Mouse (Mus musculus): ENCODE measurements around the gene Ppp1r15b.
A peak's percentile ranks its signal among the peaks of the same experiment; 100 is the strongest.

Ppp1r15b gene

GRCm38 (mm10) chr1:133130638-133131560 lies at the start of gene Ppp1r15b:
Ppp1r15b (plus strand) TSS chr1:133131143.
- peak; percentile 97 for DNase-seq (ENCODE audit: low spot score)

DNA sequence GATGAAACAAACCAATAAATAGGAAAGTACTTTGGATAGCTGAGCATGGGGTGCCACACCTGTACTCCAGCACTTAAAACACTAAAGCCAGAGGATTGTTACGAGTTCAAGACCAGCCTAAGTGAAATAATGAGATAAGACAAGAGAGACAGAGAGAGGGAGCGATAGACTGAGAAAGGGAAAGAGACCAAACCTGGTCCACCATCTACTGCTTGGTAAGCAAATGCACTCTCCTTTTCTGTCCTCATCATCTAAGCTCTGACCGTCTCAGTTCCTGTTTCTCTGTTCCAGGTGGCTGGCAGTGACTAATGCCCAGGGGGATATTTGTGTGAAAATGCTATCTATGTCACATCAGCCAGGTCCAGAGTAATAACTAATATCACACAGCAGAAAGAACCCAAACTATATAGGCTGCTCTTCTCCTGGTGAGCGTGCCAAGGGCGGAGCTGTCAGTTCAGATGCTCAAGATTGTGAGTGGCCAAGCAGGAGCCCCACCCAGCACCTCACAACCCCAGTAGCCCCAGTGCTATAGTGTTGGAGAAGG lies 47.9 kb upstream of the Ppp1r15b start:
- DNase-seq (ENCODE audit: low spot score) = no peak

DNA sequence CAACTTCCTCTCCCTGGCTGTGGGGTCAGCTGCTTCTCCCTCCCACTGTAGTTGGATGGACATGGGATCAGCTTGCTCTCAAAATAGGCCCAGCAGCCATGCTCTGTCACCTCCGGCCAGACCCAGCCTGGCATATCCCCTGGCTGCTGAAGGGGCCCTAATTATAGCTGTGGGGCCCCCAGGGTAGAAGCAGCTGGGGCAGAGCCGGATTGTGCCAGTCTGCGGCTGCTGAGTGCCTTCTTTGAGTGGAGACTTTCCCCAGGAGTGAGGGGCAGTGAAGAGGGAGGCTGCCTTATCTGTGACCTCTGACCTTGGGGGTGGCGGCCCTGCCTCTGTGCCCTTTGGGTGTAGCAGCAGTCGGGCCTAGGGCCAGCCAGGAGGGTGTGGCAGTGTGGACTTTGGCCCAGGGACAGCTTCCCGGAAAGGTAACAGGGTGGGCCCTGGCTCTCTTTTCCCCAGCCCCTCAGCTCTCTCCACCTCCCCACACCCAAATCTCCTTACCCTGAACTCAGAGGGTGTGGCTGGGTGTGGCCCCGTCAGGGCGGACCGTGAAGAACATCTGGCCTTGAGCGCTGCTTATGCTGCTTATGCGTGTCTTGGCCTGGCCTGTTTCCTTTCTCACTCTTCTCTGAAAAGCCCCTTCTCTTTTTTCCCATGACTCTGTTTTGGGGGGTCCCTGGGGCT lies 46.9 kb upstream of the Ppp1r15b start:
- peak; percentile 51 for DNase-seq (ENCODE audit: low spot score)

DNA sequence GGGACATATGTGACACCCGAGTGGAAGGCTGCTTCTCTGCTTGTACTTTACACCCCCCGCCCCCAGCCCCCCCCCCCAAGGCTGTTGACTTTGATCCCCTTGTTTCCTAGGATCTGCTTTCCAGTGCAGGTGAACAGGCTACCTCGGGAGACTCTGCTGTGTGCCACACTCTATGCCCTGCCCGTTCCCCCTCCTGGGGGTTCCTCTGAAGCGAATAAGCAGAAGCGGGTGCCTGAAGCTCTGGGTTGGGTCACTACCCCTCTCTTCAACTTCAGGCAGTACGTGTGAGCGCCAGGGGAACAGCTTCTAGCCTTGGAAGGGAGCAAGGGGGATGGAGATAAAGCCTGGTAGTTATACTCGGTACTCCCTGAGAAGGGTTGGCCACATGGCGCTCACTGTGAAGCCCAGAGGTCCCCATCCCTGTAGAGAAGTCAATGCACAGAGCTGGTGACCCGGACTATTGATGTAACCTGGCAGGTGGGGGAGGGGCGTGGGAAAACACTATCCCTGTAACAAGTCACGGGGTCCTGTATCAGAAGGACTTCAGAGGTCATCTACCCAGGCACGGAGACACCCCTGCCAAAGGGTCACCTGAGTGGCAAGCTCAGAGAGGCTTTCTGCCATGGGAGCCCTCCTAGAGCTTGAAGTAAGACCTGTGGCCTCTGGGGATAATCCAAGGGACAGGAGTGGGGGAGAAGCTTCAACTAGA lies 46.1 kb upstream of the Ppp1r15b start:
- no peak for DNase-seq (ENCODE audit: low spot score)

- no peak for DNase-seq (ENCODE audit: low spot score)
Measured at GRCm38 (mm10) chr1:133085417-133085742, 45.6 kb upstream of the Ppp1r15b start.

GRCm38 (mm10) chr1:133086804-133087203 lies 44.1 kb upstream of the Ppp1r15b start:
- no peak for DNase-seq (ENCODE audit: low spot score)

GRCm38 (mm10) chr1:133087206-133087905 lies 43.6 kb upstream of the Ppp1r15b start:
- peak; percentile 62 for DNase-seq (ENCODE audit: low spot score)

DNA sequence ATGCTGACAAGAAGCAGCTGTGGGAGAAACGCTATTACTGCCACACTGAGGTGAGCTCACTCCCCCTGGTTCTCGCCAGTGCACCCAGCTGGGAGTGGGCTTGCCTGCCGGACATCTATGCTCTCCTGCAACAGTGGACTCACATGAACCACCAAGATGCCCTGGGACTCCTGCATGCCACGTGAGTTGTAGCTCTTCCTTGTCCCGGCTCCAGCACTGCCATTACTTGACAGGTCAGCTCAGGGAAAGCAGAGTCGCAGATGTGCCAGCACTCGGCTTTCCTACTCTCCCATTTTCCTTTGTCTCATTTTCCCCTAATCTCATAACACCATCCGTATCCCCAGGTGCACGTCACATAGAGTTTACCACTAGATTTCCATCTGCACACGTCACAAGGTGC lies 42.7 kb upstream of the Ppp1r15b start:
- DNase-seq (ENCODE audit: low spot score) = no peak

DNA sequence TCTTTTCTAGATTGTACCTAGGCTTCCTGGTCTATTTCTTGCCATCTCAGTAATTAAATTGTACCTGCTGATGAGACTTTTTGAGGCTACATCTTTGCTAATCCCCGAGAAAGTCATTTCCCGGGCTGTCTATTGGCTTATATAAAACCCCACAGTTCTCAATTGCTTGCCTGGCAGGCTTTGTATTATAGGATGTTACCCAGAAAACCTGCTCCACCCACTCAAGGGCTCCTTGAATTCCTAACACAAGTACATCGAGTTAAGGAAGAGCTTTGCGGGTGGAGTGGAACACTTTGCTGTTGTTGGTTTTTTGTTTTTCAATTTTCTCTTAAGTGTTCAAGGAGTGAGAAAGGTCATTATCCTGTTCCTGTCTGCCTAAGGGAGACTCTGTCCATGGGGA lies 41.5 kb upstream of the Ppp1r15b start:
- no peak for DNase-seq (ENCODE audit: low spot score)

DNA sequence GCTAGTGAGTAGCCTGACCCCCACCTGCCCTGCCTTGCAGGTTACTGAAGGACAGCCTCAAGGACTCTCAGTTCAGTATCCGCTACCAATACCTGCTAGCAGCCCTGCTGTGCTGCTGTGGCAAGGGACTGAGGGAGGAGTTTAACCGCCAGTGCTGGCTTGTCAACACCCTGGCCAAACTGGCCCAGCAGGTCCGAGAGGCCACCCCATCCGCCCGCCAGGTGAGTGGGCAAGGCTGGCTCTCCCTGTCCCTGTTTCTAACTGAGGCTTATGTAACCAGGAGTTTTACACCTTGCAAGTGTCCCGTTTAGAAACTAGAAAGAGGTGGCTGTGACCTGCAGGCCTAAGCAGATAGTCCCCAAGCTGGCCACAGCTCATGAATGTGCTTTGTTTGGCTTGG lies 40.3 kb upstream of the Ppp1r15b start:
- no peak for DNase-seq (ENCODE audit: low spot score)

- no peak for DNase-seq (ENCODE audit: low spot score)
Measured at GRCm38 (mm10) chr1:133091483-133091882, 39.5 kb upstream of the Ppp1r15b start.

DNA sequence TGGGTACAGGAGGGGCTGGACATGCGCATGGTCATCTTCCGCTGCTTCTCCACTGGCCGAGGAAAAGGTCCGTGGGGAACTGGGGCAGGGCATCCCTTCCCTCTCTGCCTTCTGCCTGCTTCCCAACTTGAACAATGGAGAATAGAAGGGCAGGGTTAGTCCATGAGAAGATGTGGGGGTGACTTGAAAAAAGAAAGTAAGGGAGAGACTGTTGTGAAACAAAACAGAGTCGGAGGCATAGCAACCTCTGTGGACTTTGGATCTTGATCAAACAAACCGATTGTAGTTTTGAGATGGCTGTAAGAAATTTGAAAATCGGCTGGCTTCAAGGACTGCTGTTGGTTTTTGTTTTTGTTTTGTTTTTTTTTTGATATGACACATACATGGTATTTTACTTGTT lies 37.2 kb upstream of the Ppp1r15b start:
- no peak for DNase-seq (ENCODE audit: low spot score)

GRCm38 (mm10) chr1:133100980-133101798 lies 29.8 kb upstream of the Ppp1r15b start:
- peak; percentile 75 for DNase-seq (ENCODE audit: low spot score)

DNA sequence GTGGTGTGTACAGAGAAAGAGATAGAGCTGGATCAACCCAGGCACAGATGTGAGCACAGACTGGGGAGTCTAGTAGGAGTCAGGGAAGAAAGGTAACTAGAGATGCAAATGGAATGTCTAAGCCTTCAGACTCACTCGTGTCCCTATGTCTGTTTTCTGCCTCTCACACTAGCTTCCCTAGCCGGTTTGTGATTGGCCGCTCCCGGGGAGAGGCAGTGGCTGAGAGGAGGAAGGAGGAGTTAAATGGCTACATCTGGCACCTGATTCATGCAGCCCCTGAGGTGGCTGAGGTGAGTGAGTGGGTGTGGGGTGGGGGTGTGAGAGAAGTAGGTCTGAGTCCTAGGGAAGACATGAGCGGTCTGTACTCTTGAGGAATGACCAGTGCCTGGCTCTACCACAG lies 28.8 kb upstream of the Ppp1r15b start:
- DNase-seq (ENCODE audit: low spot score) = no peak

- DNase-seq (ENCODE audit: low spot score) = no peak
Measured at GRCm38 (mm10) chr1:133103315-133103714, 27.6 kb upstream of the Ppp1r15b start.

DNA sequence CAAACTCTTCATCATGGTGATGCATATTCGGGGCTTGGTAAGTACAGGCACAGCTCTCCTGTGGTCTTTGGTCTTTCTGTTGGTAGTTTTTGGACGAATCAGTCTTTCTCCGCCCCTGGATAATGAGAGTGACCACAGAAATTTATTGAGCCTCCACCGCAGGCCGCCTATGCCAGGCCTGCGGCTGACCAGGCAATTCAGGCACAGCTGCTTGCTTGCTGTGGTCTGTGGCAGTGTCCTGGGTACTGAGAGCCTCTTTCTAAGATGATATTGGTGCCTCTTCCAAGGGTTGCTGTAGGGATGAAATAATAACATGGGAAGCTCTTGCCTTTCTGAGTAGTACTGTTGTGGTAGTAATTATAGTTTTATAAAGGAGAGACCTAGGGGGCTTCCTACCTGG lies 27.1 kb upstream of the Ppp1r15b start:
- no peak for DNase-seq (ENCODE audit: low spot score)

- DNase-seq (ENCODE audit: low spot score) = no peak
Measured at GRCm38 (mm10) chr1:133116108-133116507, 14.8 kb upstream of the Ppp1r15b start.

GRCm38 (mm10) chr1:133118127-133118526 lies 12.8 kb upstream of the Ppp1r15b start:
- DNase-seq (ENCODE audit: low spot score) = peak; percentile 55

DNA sequence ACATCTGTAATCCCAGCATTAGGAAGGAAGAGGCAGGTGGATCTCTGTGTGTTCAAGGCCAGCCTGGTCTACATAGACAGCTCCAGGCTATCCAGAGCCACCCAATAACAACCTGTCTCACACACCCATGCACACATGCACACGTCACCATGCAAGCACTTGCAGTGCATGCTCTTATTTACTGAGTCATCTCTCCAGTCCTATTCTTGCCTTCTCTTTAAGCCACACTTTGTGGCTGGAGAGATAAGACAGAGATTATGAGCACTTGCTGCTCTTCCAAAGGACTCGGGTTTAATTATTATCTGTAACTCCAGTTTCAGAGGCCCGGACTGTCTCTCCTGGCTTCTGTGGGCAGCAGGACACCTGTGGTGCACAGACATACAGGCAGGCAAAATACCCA lies 12.1 kb upstream of the Ppp1r15b start:
- peak; percentile 57 for DNase-seq (ENCODE audit: low spot score)

DNA sequence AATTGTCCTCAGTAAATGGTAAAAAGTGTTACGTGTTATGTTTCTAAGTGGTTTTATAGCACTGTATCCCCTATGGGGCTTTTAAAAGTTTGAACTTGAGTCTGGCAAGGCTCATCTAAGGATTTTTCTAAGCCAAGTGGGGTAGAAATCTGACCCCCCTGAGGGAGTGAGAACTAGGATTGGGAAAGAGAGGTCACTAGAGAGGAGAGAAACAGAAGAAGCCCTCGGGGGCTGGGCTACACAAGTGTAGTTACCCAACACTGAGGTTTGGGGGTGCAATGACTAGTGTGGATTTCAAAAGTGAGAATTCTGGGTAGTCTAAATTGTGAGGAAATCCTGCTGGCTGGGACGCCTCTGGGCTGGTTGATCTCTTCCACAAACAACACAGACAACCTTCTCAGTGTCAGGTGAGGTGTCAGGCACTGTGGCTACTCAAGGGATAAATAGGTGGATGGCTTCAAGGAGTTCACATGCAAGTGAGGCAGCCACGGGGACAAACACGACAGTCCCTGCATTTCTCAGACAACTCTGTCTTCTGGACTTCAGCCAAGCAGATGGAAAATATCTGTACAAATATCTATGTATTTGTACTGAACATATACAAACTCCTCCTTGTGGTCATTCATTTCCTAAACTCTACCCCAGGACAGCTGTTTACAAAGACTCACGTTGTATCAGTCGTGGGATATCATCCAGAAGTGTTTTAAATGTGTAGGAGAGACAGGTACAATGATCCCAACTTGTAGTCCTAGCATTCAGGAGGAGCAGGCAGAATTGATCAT lies 10.8 kb upstream of the Ppp1r15b start:
- DNase-seq (ENCODE audit: low spot score) = no peak

Data from c-Kit-positive CD71-positive TER-119-positive erythroid progenitor cells, embryonic 14.5 days (primary cell).